Mouse (Mus musculus): ENCODE data around the gene Fgfr2. TPM values are rescaled to one million over a fixed set of nuclear protein-coding genes. Genes with fewer than 3 reads are reported as not detected.

Gene Fgfr2
- polyA plus RNA-seq, 1 experiment = 14.7 TPM

GRCm38 (mm10) chr7:131861157-131861556 is 1262.0 kb downstream of the Fgfr2 start:
- Histone ChIP-seq H3K4me1 (ENCODE audit: control insufficient read depth, insufficient read depth, insufficient read length, low read length) (no peaks in the 10 kb centered on the region), H3K27me3 (ENCODE audit: control insufficient read depth, insufficient read depth, low read length) (no peaks in the 10 kb centered on the region), H3K27ac (ENCODE audit: insufficient read depth, low read depth, low read length) (no peak overlapping the region), H3K4me3 (ENCODE audit: low read depth, low read length) (no peak overlapping the region), H3K36me3 (ENCODE audit: control insufficient read depth, insufficient read depth, low read length) (no peaks in the 10 kb centered on the region)
- TF ChIP-seq CTCF (IDR thresholded peaks at IDR 0.05; ENCODE audit: extremely low read depth, insufficient read length, insufficient replicate concordance, low read depth, low read length) (no peak), POLR2A (IDR thresholded peaks at IDR 0.05; ENCODE audit: low read depth, low read length) (no peak)

GRCm38 (mm10) chr7:131855641-131856040 is 1267.5 kb downstream of the Fgfr2 start:
- H3K27ac ChIP-seq (ENCODE audit: insufficient read depth, low read depth, low read length) = no peak overlapping the region
- no peak for TF ChIP-seq CTCF (IDR thresholded peaks at IDR 0.05; ENCODE audit: extremely low read depth, insufficient read length, insufficient replicate concordance, low read depth, low read length)
- TF ChIP-seq POLR2A (IDR thresholded peaks at IDR 0.05; ENCODE audit: low read depth, low read length) = no peak
- no peaks in the 10 kb centered on the region for H3K4me1 ChIP-seq (ENCODE audit: control insufficient read depth, insufficient read depth, insufficient read length, low read length)
- 87% methylated on average over 2 of the region's 2 CpGs for WGBS
- no peak overlapping the region for H3K4me3 ChIP-seq (ENCODE audit: low read depth, low read length)
- H3K27me3 ChIP-seq (ENCODE audit: control insufficient read depth, insufficient read depth, low read length) = no peaks in the 10 kb centered on the region
- H3K36me3 ChIP-seq (ENCODE audit: control insufficient read depth, insufficient read depth, low read length) = no peaks in the 10 kb centered on the region

GRCm38 (mm10) chr7:131850579-131850978 is 1272.6 kb downstream of the Fgfr2 start:
- H3K27me3 ChIP-seq (ENCODE audit: control insufficient read depth, insufficient read depth, low read length) = no peaks in the 10 kb centered on the region
- no peak overlapping the region for H3K4me3 ChIP-seq (ENCODE audit: low read depth, low read length)
- 40% methylated on average over 4 of the region's 4 CpGs for WGBS
- TF ChIP-seq CTCF (IDR thresholded peaks at IDR 0.05; ENCODE audit: extremely low read depth, insufficient read length, insufficient replicate concordance, low read depth, low read length) = no peak
- TF ChIP-seq POLR2A (IDR thresholded peaks at IDR 0.05; ENCODE audit: low read depth, low read length) = no peak
- no peak overlapping the region for H3K27ac ChIP-seq (ENCODE audit: insufficient read depth, low read depth, low read length)
- H3K4me1 ChIP-seq (ENCODE audit: control insufficient read depth, insufficient read depth, insufficient read length, low read length) = no peaks in the 10 kb centered on the region
- no peaks in the 10 kb centered on the region for H3K36me3 ChIP-seq (ENCODE audit: control insufficient read depth, insufficient read depth, low read length)

GRCm38 (mm10) chr7:131846066-131846905 is 1276.9 kb downstream of the Fgfr2 start:
- H3K36me3 ChIP-seq (ENCODE audit: control insufficient read depth, insufficient read depth, low read length) = no peaks in the 10 kb centered on the region
- TF ChIP-seq POLR2A (IDR thresholded peaks at IDR 0.05; ENCODE audit: low read depth, low read length) (no peak), CTCF (IDR thresholded peaks at IDR 0.05; ENCODE audit: extremely low read depth, insufficient read length, insufficient replicate concordance, low read depth, low read length) (no peak)
- 45% methylated on average over 20 of the region's 20 CpGs for WGBS
- no peaks in the 10 kb centered on the region for H3K27me3 ChIP-seq (ENCODE audit: control insufficient read depth, insufficient read depth, low read length)
- H3K27ac ChIP-seq (ENCODE audit: insufficient read depth, low read depth, low read length) = no peak overlapping the region
- no peaks in the 10 kb centered on the region for H3K4me1 ChIP-seq (ENCODE audit: control insufficient read depth, insufficient read depth, insufficient read length, low read length)
- H3K4me3 ChIP-seq (ENCODE audit: low read depth, low read length) = no peak overlapping the region

GRCm38 (mm10) chr7:131830261-131830660 is 1292.9 kb downstream of the Fgfr2 start:
- TF ChIP-seq POLR2A (IDR thresholded peaks at IDR 0.05; ENCODE audit: low read depth, low read length) = no peak

GRCm38 (mm10) chr7:131826811-131827210 is 1296.3 kb downstream of the Fgfr2 start:
- Histone ChIP-seq H3K4me1 (ENCODE audit: control insufficient read depth, insufficient read depth, insufficient read length, low read length) (peaks cover 2% of the 10 kb centered on the region; the same call in 1 of the 2 replicates), H3K27me3 (ENCODE audit: control insufficient read depth, insufficient read depth, low read length) (no peaks in the 10 kb centered on the region), H3K36me3 (ENCODE audit: control insufficient read depth, insufficient read depth, low read length) (no peaks in the 10 kb centered on the region), H3K27ac (ENCODE audit: insufficient read depth, low read depth, low read length) (no peak overlapping the region), H3K4me3 (ENCODE audit: low read depth, low read length) (no peak overlapping the region)
- 82% methylated on average over 5 of the region's 5 CpGs for WGBS
- TF ChIP-seq POLR2A (IDR thresholded peaks at IDR 0.05; ENCODE audit: low read depth, low read length) = no peak
- no peak for TF ChIP-seq CTCF (IDR thresholded peaks at IDR 0.05; ENCODE audit: extremely low read depth, insufficient read length, insufficient replicate concordance, low read depth, low read length)

More at GRCm38 (mm10) chr7:131830261-131830660, 1292.9 kb downstream of the Fgfr2 start:
- Histone ChIP-seq H3K27me3 (ENCODE audit: control insufficient read depth, insufficient read depth, low read length) (no peaks in the 10 kb centered on the region), H3K4me3 (ENCODE audit: low read depth, low read length) (no peak overlapping the region), H3K27ac (ENCODE audit: insufficient read depth, low read depth, low read length) (no peak overlapping the region), H3K36me3 (ENCODE audit: control insufficient read depth, insufficient read depth, low read length) (no peaks in the 10 kb centered on the region), H3K4me1 (ENCODE audit: control insufficient read depth, insufficient read depth, insufficient read length, low read length) (no peaks in the 10 kb centered on the region)
- 68% methylated on average over 1 of the region's 1 CpGs for WGBS

- Histone ChIP-seq H3K36me3 (ENCODE audit: control insufficient read depth, insufficient read depth, low read length) (no peaks in the 10 kb centered on the region), H3K27ac (ENCODE audit: insufficient read depth, low read depth, low read length) (no peak overlapping the region), H3K27me3 (ENCODE audit: control insufficient read depth, insufficient read depth, low read length) (no peaks in the 10 kb centered on the region; the same call in 1 of the 2 replicates), H3K4me1 (ENCODE audit: control insufficient read depth, insufficient read depth, insufficient read length, low read length) (no peaks in the 10 kb centered on the region; the same call in 1 of the 2 replicates), H3K4me3 (ENCODE audit: low read depth, low read length) (no peak overlapping the region)
- TF ChIP-seq CTCF (IDR thresholded peaks at IDR 0.05; ENCODE audit: extremely low read depth, insufficient read length, insufficient replicate concordance, low read depth, low read length) (no peak), POLR2A (IDR thresholded peaks at IDR 0.05; ENCODE audit: low read depth, low read length) (no peak)
- WGBS = 81% methylated on average over 6 of the region's 6 CpGs
Measured at GRCm38 (mm10) chr7:131817976-131818375, 1305.2 kb downstream of the Fgfr2 start.

All from small intestine, adult 2 months (tissue).